Mouse (Mus musculus) thymus, adult 2 months (tissue): ENCODE results near the gene Tmed1. TPM values are rescaled to one million over a fixed set of nuclear protein-coding genes. Genes with fewer than 3 reads are reported as not detected.

Experiments used
- DNase-seq: peaks from one replicate; pipeline ENCODE4 v3.0.0; 2021
- H3K27ac ChIP-seq: fragments of 200-500 bp; 2 replicates; pipeline ENCODE4 v1.5.1; 2012; ENCODE audit warnings: low read length, control low read depth; ENCODE audit not compliant: control insufficient read depth, insufficient read depth
- H3K27me3 ChIP-seq: fragments of 200-500 bp; 2 replicates; pipeline ENCODE4 v1.6.1; 2012; ENCODE audit warnings: mild to moderate bottlenecking, low read length, moderate library complexity, mixed read lengths; ENCODE audit not compliant: control insufficient read depth, insufficient read depth
- H3K36me3 ChIP-seq: fragments of 200-500 bp; 2 replicates; pipeline ENCODE4 v1.6.1; 2012; ENCODE audit warnings: mild to moderate bottlenecking, low read length, moderate library complexity; ENCODE audit not compliant: control insufficient read depth, insufficient read depth
- H3K4me1 ChIP-seq: fragments of 200-500 bp; replicated peaks from 2 replicates; pipeline ENCODE4 v1.6.1; 2012; ENCODE audit warnings: low read length; ENCODE audit not compliant: control insufficient read depth, insufficient read depth
- H3K4me3 ChIP-seq: fragments of 200-500 bp; 2 replicates; pipeline ENCODE4 v1.5.1; 2012; ENCODE audit warnings: mild to moderate bottlenecking, low read length, control low read depth, moderate library complexity; ENCODE audit not compliant: control insufficient read depth, insufficient read depth
- CTCF ChIP-seq: fragments of 200-500 bp; IDR thresholded peaks from 2 replicates; pipeline ENCODE4 v1.5.1; 2012; ENCODE audit warnings: mild to moderate bottlenecking, control low read depth, low read length, moderate library complexity, borderline replicate concordance; ENCODE audit not compliant: control insufficient read depth, poor library complexity, insufficient read depth; ENCODE audit errors: extremely low read depth
- POLR2A ChIP-seq: fragments of 200-500 bp; IDR thresholded peaks from 2 replicates; pipeline ENCODE4 v1.6.1; 2012; ENCODE audit warnings: mild to moderate bottlenecking, low read length, control low read depth, moderate library complexity; ENCODE audit not compliant: control insufficient read depth, poor library complexity, insufficient read depth; ENCODE audit errors: extremely low read depth
- WGBS: fragments of 180-500 bp; shearing (Covaris S2); methylation state at CpG from one replicate; pipeline ENCODE4 v1.1.7; 2018; 5-methylcytosine and 5-hydroxymethylcytosine counted together
- polyA plus RNA-seq: library from polyadenylated mRNA; depleted of rRNA; stranded (reverse); fragments of >200 nt; gene quantifications from 2 replicates; pipeline ENCODE4 v1.2.3, GENCODE M21; 2012; rRNA removed

The Tmed1 gene
- 12.8 and 17.0 TPM in 2 replicates for polyA plus RNA-seq

GRCm38 (mm10) chr9:21509772-21510688 lies at the start of gene Tmed1:
Tmed1 (minus strand) TSS chr9:21510252.
- H3K36me3 ChIP-seq: peaks cover 13% of the 10 kb centered on the region
- H3K27ac ChIP-seq: no peak within 1 kb of the TSS
- WGBS: under 1% methylated on average over 44 of the region's 44 CpGs
- H3K4me1 ChIP-seq: peaks cover 18% of the 10 kb centered on the region
- no peaks in the 10 kb centered on the region for H3K27me3 ChIP-seq
- TF ChIP-seq CTCF (no peak), POLR2A (0 out of 2 replicates have a peak, but pooled peaks have one; percentile 25)
- peak; percentile 79 for DNase-seq
- H3K4me3 ChIP-seq: peak within 1 kb of the TSS; percentile 71

GRCm38 (mm10) chr9:21559151-21559550 lies 49.1 kb upstream of the Tmed1 start:
- H3K27me3 ChIP-seq: no peaks in the 10 kb centered on the region
- DNase-seq: no peak
- no peak overlapping the region for H3K27ac ChIP-seq
- H3K4me1 ChIP-seq: no peaks in the 10 kb centered on the region
- no peaks in the 10 kb centered on the region for H3K36me3 ChIP-seq
- no peak for TF ChIP-seq CTCF
- TF ChIP-seq POLR2A: no peak
- H3K4me3 ChIP-seq: no peak overlapping the region
- over 99% methylated on average over 3 of the region's 3 CpGs for WGBS

- no peak overlapping the region for H3K27ac ChIP-seq
- H3K27me3 ChIP-seq: no peaks in the 10 kb centered on the region
- H3K4me3 ChIP-seq: no peak overlapping the region
- no peak for DNase-seq
- TF ChIP-seq POLR2A (no peak), CTCF (no peak)
- no peaks in the 10 kb centered on the region for H3K4me1 ChIP-seq
- no peaks in the 10 kb centered on the region for H3K36me3 ChIP-seq
- WGBS: 94% methylated on average over 4 of the region's 4 CpGs
Measured at GRCm38 (mm10) chr9:21558366-21558765, 48.3 kb upstream of the Tmed1 start.

GRCm38 (mm10) chr9:21557556-21557955 lies 47.5 kb upstream of the Tmed1 start:
- no peak overlapping the region for H3K4me3 ChIP-seq
- WGBS: 97% methylated on average over 2 of the region's 2 CpGs
- no peak for DNase-seq
- H3K27me3 ChIP-seq: no peaks in the 10 kb centered on the region
- H3K36me3 ChIP-seq: no peaks in the 10 kb centered on the region
- TF ChIP-seq POLR2A (no peak), CTCF (no peak)
- no peaks in the 10 kb centered on the region for H3K4me1 ChIP-seq
- no peak overlapping the region for H3K27ac ChIP-seq

- H3K27ac ChIP-seq: no peak overlapping the region
- WGBS: 92% methylated on average over 2 of the region's 2 CpGs
- no peak for TF ChIP-seq CTCF
- no peak for TF ChIP-seq POLR2A
- H3K4me1 ChIP-seq: no peaks in the 10 kb centered on the region
- H3K36me3 ChIP-seq: no peaks in the 10 kb centered on the region
- no peak for DNase-seq
- H3K27me3 ChIP-seq: no peaks in the 10 kb centered on the region
- H3K4me3 ChIP-seq: no peak overlapping the region
Measured at GRCm38 (mm10) chr9:21556996-21557395, 46.9 kb upstream of the Tmed1 start.

GRCm38 (mm10) chr9:21555198-21555742 lies 45.2 kb upstream of the Tmed1 start:
- Histone ChIP-seq H3K4me3 (no peak overlapping the region), H3K4me1 (no peaks in the 10 kb centered on the region), H3K27ac (no peak overlapping the region), H3K36me3 (no peaks in the 10 kb centered on the region), H3K27me3 (no peaks in the 10 kb centered on the region)
- whole genome bisulfite sequencing: 95% methylated on average over 6 of the region's 6 CpGs
- TF ChIP-seq CTCF (no peak), POLR2A (no peak)
- DNase-seq: no peak
